Mouse (Mus musculus): ENCODE results near the gene Zfp280b. TPM values are rescaled to one million over a fixed set of nuclear protein-coding genes. Genes with fewer than 3 reads are reported as not detected.
A peak's percentile ranks its signal among the peaks of the same experiment; 100 is the strongest.

The Zfp280b gene
- polyA plus RNA-seq, 1 experiment: 10.7 TPM

DNA sequence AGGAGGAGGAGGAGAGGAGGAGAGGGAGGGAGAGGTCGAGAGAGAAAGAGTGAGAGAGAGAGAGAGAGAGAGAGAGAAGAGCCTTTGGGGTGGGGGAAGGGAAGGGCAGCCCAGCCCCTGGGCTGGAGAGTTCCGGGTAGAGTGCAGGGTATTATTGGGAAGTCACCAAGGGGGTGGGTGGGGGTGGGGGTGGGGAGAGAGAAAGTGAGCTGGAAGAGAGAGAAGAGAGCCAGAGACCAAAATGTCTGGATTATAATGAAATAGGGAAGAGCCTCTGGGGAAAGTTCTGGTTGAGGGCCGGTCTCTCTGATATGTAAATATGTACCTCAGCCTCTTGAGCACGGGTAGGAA lies 4.5 kb upstream of the Zfp280b start:
- TF ChIP-seq CTCF (IDR thresholded peaks at IDR 0.05; ENCODE audit: extremely low read depth, insufficient read depth, low read length): no peak
- no peak for TF ChIP-seq POLR2A (IDR thresholded peaks at IDR 0.05; ENCODE audit: extremely low read depth, insufficient read depth, low read length)
- no peak overlapping the region for H3K27ac ChIP-seq (ENCODE audit: insufficient read depth, low read length)
- no peaks in the 10 kb centered on the region; the same call in 1 of the 2 replicates for H3K4me1 ChIP-seq (ENCODE audit: control insufficient read depth, insufficient read depth, low read length)
- H3K4me3 ChIP-seq (ENCODE audit: insufficient read depth, low read length): no peak overlapping the region

- no peak for TF ChIP-seq CTCF (IDR thresholded peaks at IDR 0.05; ENCODE audit: extremely low read depth, insufficient read depth, low read length)
- TF ChIP-seq POLR2A (IDR thresholded peaks at IDR 0.05; ENCODE audit: extremely low read depth, insufficient read depth, low read length): no peak
- Histone ChIP-seq H3K27ac (ENCODE audit: insufficient read depth, low read length) (no peak overlapping the region), H3K4me3 (ENCODE audit: insufficient read depth, low read length) (no peak overlapping the region), H3K4me1 (ENCODE audit: control insufficient read depth, insufficient read depth, low read length) (peaks cover 2% of the 10 kb centered on the region; the same call in 1 of the 2 replicates)
Measured at GRCm38 (mm10) chr10:76028396-76028795, 4.1 kb upstream of the Zfp280b start.

GRCm38 (mm10) chr10:76029276-76029675 lies 3.2 kb upstream of the Zfp280b start:
- no peak overlapping the region for H3K4me3 ChIP-seq (ENCODE audit: insufficient read depth, low read length)
- H3K4me1 ChIP-seq (ENCODE audit: control insufficient read depth, insufficient read depth, low read length): peaks cover 3% of the 10 kb centered on the region; the same call in 1 of the 2 replicates
- TF ChIP-seq CTCF (IDR thresholded peaks at IDR 0.05; ENCODE audit: extremely low read depth, insufficient read depth, low read length) (no peak), POLR2A (IDR thresholded peaks at IDR 0.05; ENCODE audit: extremely low read depth, insufficient read depth, low read length) (no peak)
- H3K27ac ChIP-seq (ENCODE audit: insufficient read depth, low read length): no peak overlapping the region

DNA sequence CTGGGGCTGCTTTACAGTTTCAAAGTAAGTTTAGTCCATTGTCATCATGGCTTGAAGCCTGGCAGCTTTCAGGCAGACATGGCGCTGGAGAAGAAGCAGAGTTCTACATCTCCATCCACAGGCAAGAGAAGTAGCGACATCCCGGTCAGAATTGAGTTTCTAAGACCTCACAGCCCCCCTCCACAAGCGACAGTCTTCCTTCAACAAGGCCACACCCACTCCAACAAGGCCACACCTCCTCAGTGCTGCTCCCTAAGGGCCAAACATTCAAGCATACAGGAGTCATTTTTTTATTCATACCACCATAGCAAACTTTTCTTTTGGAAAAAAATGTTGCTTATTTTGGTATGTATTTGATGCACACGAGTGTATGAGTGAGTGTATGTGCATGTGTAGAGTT lies 2.0 kb upstream of the Zfp280b start:
- peaks cover 4% of the 10 kb centered on the region; the same call in 1 of the 2 replicates for H3K4me1 ChIP-seq (ENCODE audit: control insufficient read depth, insufficient read depth, low read length)
- H3K27ac ChIP-seq (ENCODE audit: insufficient read depth, low read length): no peak overlapping the region
- TF ChIP-seq CTCF (IDR thresholded peaks at IDR 0.05; ENCODE audit: extremely low read depth, insufficient read depth, low read length): no peak
- TF ChIP-seq POLR2A (IDR thresholded peaks at IDR 0.05; ENCODE audit: extremely low read depth, insufficient read depth, low read length): no peak
- H3K4me3 ChIP-seq (ENCODE audit: insufficient read depth, low read length): no peak overlapping the region

DNA sequence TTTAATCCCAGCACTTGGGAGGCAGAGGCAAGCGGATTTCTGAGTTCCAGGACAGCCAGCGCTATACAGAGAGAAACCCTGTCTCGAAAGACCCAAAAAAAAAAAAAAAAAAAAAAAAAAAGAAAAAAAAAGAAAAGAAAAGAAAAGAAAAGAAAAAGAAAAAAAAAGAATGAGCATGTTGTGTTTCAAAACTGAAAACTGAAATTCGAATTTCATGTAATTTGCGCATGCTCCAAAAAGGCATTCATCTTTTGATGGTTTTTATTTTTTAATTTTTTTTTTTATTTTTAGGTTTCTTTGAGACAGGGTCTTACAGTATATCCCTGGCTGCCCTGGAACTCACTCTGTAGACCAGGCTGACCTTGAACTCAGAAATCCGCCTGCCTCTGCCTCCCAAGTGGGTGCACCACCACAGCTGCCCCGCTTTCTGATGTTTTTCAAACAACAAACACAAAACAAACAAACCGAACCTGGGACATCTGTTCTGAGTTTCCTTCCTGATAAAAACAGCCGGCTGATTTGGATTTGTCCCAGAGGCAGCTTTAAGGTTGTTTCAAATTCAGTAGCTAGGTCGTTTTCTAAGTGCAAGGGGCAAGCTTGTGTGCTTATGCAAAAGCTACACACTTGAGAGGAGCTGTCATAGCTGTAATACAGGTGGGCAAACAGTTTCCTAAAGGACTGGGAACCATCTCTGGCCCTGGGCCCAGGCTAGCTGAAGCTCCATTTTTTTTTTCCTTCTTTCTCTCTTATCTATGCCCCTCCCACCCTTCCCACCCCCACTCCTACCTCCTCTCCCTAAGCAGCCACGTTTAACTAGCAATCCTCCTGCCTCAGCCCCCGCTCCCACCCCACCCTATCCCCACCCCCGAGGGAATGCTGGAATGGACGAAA lies 694 bp upstream of the Zfp280b start:
- Histone ChIP-seq H3K27ac (ENCODE audit: insufficient read depth, low read length) (no peak overlapping the region), H3K4me3 (ENCODE audit: insufficient read depth, low read length) (peak overlapping the region; percentile 92), H3K4me1 (ENCODE audit: control insufficient read depth, insufficient read depth, low read length) (peaks cover 4% of the 10 kb centered on the region; the same call in 1 of the 2 replicates)
- TF ChIP-seq CTCF (IDR thresholded peaks at IDR 0.05; ENCODE audit: extremely low read depth, insufficient read depth, low read length): no peak
- TF ChIP-seq POLR2A (IDR thresholded peaks at IDR 0.05; ENCODE audit: extremely low read depth, insufficient read depth, low read length): no peak

DNA sequence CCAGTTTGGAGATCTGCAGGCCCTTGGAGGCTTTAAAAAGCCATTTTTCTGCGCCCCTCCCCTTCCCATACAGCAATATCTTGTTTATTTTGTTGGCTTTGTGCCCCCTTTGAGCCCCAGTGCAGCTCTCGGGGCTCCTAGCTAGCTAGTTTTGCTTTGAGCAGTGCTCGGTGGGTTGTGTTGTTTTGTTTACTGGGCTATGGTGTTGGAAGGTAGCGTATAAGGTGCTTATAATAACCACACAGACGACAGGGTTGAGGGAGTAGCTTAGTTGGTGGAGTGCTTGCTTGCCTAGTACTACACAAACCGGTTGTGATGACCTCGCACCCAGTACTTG lies 637 bp downstream of the Zfp280b start:
- no peak overlapping the region for H3K27ac ChIP-seq (ENCODE audit: insufficient read depth, low read length)
- peaks cover 4% of the 10 kb centered on the region; the same call in 1 of the 2 replicates for H3K4me1 ChIP-seq (ENCODE audit: control insufficient read depth, insufficient read depth, low read length)
- peak overlapping the region; percentile 92 for H3K4me3 ChIP-seq (ENCODE audit: insufficient read depth, low read length)
- TF ChIP-seq CTCF (IDR thresholded peaks at IDR 0.05; ENCODE audit: extremely low read depth, insufficient read depth, low read length): no peak
- TF ChIP-seq POLR2A (IDR thresholded peaks at IDR 0.05; ENCODE audit: extremely low read depth, insufficient read depth, low read length): no peak

DNA sequence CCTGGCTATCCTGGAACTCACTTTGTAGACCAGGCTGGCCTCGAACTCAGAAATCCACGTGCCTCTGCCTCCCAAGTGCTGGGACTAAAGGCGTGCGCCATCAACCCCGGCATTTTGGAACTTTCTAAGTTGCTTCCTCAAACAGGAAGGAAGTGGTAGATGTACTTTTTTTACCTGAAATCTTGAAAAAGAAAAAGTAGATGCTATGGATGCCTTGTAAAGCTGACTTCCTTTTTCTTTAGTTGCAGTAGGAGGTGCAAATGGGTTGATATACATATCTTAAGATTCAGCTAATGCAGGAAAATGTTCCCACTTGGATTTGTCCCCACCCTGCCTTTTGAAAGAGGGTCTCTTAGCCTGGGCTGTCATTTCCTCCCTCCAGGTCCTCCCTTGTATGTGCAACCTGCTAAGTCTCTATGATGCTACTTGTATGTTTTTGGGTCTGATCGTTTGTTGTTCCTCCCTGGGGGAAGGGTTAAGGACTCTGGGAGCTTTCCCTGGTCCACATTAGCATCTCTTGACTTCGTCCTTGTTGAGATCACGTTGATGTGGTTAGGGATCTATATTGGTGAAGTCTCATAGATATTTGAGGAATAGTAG lies 1.7 kb downstream of the Zfp280b start:
- Histone ChIP-seq H3K4me1 (ENCODE audit: control insufficient read depth, insufficient read depth, low read length) (peaks cover 4% of the 10 kb centered on the region; the same call in 1 of the 2 replicates), H3K4me3 (ENCODE audit: insufficient read depth, low read length) (no peak overlapping the region), H3K27ac (ENCODE audit: insufficient read depth, low read length) (no peak overlapping the region)
- no peak for TF ChIP-seq POLR2A (IDR thresholded peaks at IDR 0.05; ENCODE audit: extremely low read depth, insufficient read depth, low read length)
- no peak for TF ChIP-seq CTCF (IDR thresholded peaks at IDR 0.05; ENCODE audit: extremely low read depth, insufficient read depth, low read length)

- Histone ChIP-seq H3K27ac (ENCODE audit: insufficient read depth, low read length) (no peak overlapping the region), H3K4me3 (ENCODE audit: insufficient read depth, low read length) (no peak overlapping the region), H3K4me1 (ENCODE audit: control insufficient read depth, insufficient read depth, low read length) (peaks cover 4% of the 10 kb centered on the region; the same call in 1 of the 2 replicates)
- TF ChIP-seq POLR2A (IDR thresholded peaks at IDR 0.05; ENCODE audit: extremely low read depth, insufficient read depth, low read length) (no peak), CTCF (IDR thresholded peaks at IDR 0.05; ENCODE audit: extremely low read depth, insufficient read depth, low read length) (no peak)
Measured at GRCm38 (mm10) chr10:76035277-76035676, 2.8 kb downstream of the Zfp280b start.

GRCm38 (mm10) chr10:76036962-76037361 lies 4.5 kb downstream of the Zfp280b start:
- H3K4me3 ChIP-seq (ENCODE audit: insufficient read depth, low read length): no peak overlapping the region
- TF ChIP-seq POLR2A (IDR thresholded peaks at IDR 0.05; ENCODE audit: extremely low read depth, insufficient read depth, low read length) (no peak), CTCF (IDR thresholded peaks at IDR 0.05; ENCODE audit: extremely low read depth, insufficient read depth, low read length) (no peak)
- no peak overlapping the region for H3K27ac ChIP-seq (ENCODE audit: insufficient read depth, low read length)
- peaks cover 4% of the 10 kb centered on the region; the same call in 1 of the 2 replicates for H3K4me1 ChIP-seq (ENCODE audit: control insufficient read depth, insufficient read depth, low read length)

DNA sequence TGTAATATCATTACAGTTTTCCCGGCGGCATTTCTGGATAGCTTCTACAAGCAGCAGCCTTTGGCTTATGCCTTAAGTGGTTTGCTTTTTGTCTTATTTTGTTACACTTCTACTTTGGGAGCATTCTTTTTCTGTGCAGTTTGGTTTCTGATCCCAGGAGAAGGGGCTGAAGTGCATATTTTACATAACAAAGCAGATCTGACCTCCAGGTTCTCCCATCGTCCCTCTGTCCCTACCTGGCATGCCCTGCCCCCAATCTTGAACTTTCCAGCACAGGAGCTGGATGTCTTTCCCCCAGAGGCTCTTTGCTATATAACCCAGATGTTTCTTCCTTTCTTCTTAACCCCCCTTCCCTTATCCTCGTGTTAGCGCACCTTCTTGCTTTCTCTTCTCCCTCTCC lies 12.9 kb downstream of the Zfp280b start:
- Histone ChIP-seq H3K4me3 (ENCODE audit: insufficient read depth, low read length) (no peak overlapping the region), H3K4me1 (ENCODE audit: control insufficient read depth, insufficient read depth, low read length) (no peaks in the 10 kb centered on the region), H3K27ac (ENCODE audit: insufficient read depth, low read length) (no peak overlapping the region)
- no peak for TF ChIP-seq POLR2A (IDR thresholded peaks at IDR 0.05; ENCODE audit: extremely low read depth, insufficient read depth, low read length)
- TF ChIP-seq CTCF (IDR thresholded peaks at IDR 0.05; ENCODE audit: extremely low read depth, insufficient read depth, low read length): no peak
